Mouse (Mus musculus): ENCODE data around the gene Pik3ap1.
A peak's percentile ranks its signal among the peaks of the same experiment; 100 is the strongest.
"Not testable (repeated sequence)": the region's sequence is repeated elsewhere in the genome, so short reads cannot be mapped to it uniquely, and the experiment has no call there.

Gene Pik3ap1

GRCm38 (mm10) chr19:41384922-41385508 lies at the start of gene Pik3ap1:
Gene Pik3ap1 (minus strand): TSS chr19:41385102.
- peak; percentile 63 for DNase-seq

DNA sequence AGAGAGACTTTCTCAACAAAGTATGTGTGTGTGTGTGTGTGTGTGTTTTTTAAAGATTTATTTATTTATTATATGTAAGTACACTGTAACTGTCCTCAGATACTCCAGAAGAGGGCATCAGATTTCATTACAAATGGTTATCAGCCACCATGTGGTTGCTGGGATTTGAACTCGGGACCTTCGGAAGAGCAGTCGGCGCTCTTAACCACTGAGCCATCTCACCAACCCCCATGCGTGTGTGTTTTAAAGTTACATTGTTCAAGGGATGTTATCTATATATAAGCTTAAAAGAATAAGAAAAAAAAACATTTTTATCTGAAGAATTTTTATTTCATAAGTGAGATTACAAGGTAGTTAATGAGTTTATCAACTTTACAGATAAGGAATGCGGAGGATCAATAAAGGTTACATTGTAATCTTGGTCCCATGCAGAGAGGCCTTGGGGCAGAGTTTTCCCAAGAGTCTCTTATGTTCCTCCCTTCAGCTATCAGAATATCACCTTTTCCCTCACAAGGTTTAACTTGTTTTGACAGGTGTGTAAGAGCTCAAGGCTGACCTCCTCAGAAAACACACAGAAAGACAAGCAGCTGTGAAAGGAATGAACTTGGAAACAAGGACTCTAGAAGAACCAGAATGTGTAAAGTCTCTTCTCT lies 46.7 kb upstream of the Pik3ap1 start:
- not testable (repeated sequence) for DNase-seq

DNA sequence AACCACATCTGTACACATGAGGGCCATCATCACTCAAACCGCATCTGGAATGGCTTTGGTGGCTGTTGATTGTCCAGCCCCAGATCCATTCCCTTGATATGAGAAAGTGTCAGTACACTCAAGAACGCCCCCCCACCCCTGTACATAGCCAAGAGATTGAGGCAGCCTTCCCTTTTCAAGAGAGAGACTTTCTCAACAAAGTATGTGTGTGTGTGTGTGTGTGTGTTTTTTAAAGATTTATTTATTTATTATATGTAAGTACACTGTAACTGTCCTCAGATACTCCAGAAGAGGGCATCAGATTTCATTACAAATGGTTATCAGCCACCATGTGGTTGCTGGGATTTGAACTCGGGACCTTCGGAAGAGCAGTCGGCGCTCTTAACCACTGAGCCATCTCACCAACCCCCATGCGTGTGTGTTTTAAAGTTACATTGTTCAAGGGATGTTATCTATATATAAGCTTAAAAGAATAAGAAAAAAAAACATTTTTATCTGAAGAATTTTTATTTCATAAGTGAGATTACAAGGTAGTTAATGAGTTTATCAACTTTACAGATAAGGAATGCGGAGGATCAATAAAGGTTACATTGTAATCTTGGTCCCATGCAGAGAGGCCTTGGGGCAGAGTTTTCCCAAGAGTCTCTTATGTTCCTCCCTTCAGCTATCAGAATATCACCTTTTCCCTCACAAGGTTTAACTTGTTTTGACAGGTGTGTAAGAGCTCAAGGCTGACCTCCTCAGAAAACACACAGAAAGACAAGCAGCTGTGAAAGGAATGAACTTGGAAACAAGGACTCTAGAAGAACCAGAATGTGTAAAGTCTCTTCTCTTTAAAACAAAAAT lies 41.2 kb upstream of the Pik3ap1 start:
- not testable (repeated sequence) for DNase-seq

GRCm38 (mm10) chr19:41421264-41421663 lies 36.4 kb upstream of the Pik3ap1 start:
- no peak for DNase-seq

- DNase-seq: no peak
Observed at GRCm38 (mm10) chr19:41418786-41419185, 33.9 kb upstream of the Pik3ap1 start.

DNA sequence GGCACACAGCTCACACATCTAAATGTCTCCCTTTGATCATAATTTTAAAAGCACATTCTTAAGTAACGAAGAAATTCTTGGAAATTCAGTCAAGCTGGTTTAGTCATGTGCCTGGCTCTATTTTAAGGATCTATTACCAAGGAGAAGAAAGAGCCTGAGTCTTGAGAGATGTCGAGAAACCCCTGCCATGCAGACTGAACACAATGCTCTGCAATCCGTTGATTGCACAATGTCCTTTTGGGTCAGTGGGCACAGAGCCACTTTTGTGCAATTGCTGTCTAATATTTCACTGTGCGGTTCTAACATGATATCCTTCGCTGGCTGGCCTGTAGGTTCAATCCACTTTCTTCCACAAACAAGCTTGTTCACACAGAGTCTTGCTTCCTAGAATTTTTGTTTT lies 33.1 kb upstream of the Pik3ap1 start:
- DNase-seq: no peak

DNA sequence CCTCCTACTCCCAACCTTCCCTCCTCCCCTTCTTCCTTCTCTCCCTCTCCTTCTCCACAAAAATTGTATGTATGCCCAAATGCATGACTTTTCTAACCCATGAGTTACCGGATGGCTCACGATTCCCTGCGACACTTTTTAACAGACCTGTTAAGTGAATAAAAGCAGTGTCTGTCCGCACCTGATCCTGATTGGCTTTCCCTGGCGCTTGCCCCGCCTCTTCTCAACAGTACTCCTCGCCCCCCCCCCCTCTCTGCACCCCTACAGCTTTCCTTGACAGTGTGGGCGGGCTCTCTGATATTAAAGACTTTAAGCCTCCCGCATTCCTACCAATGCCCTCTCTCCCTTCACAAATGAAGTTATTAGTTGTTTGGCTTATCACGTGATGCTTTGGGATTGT lies 31.3 kb upstream of the Pik3ap1 start:
- no peak for DNase-seq

DNA sequence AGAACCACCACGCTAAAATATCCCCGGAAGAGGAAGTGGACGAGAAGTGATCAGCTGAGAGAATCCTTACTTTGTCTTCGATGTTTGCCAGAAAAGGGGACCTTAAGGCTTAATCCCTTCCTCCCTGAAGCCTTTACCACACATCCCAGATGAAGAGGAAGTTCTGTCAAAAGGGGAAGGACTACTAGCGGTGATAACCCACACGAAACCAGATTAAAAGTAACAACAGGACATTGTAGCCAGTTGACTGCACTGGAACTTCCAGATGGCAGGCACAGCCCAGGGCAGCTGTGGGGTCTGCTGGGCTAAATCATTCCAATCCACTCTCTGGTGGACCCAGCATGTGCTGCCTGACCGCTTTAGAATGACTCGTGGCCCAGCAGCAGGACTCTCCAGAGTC lies 17.7 kb upstream of the Pik3ap1 start:
- no peak for DNase-seq

DNA sequence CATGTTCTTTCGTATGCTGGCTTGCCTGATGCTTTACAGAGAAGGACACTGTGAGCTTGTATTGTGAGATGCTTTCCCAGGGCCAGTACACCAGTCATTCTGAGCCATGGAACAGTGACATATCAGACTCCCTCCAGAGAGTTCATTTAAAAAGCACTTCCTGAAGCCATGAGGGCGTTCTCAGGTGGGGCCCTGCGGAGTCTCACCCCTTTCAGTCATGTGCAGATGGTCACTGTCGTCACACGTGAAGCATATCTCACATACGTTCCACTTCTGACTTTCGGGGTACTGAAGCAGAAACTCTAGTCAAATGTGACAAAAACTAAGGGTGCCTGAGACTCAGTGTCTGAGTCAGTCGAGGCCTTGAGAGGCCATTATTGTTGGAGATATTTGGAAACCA lies 6.0 kb upstream of the Pik3ap1 start:
- no peak for DNase-seq

DNA sequence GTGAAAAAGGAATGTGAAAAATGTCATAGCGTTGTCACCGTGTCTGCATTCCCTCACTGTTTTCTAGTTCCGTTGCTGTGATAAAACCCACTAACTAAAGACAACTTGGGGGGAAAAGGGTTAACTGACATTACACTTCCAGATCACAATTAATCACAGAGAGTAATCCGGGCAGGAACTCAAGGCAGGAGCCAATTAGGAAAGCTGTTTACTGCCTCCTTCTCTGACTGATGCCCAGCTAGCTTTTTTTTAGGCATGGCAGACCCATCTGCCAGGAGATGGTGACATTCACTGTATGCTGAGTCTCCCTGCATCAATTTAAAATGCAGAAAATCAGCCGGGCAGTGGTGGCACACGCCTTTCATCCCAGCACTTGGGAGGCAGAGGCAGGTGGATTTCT lies 4.4 kb upstream of the Pik3ap1 start:
- DNase-seq: no peak

DNA sequence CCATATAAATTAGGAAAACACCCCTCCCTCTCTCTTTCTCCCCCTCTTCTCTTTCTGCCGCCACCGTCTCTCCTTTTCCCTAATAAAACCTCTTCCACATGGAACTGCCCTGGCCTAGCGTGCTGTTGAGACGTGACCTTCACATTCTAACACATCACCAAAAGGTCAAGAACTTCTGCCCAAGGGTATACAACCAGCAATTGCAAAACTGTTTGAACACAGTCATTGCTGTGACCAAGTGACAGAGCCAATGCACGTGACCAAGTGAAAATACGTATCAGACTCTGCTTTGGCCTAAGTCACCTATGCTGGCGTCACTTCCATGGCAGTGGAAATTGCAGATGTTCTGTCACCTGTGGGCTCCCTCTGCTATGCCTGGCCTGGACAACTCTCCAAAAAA lies 3.3 kb upstream of the Pik3ap1 start:
- DNase-seq: no peak

- no peak for DNase-seq
Observed at GRCm38 (mm10) chr19:41387262-41387661, 2.4 kb upstream of the Pik3ap1 start.

GRCm38 (mm10) chr19:41384406-41384851 lies 473 bp downstream of the Pik3ap1 start:
- DNase-seq: peak; percentile 65

GRCm38 (mm10) chr19:41382391-41382978 lies 2.4 kb downstream of the Pik3ap1 start:
- DNase-seq: no peak

- DNase-seq: no peak
Observed at GRCm38 (mm10) chr19:41381581-41382239, 3.2 kb downstream of the Pik3ap1 start.

DNA sequence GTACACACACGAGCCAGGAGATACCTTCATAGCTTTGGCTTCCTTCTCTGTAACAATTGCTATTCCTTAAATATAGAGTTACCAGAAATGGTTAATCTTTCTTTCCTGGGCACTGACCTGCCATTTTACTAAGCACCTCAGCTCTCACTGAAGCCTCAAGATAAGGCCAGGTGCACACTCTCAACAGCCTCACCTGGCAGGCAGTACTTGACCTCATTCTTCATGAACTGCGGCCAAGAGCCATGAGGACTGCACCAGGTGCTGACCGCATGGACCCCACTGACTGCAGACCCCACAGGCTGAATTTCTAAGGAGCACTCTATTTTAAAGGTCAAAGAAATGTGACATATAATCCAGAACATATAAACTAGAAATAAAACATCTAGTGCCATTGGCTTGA lies 5.7 kb downstream of the Pik3ap1 start:
- no peak for DNase-seq

GRCm38 (mm10) chr19:41375791-41376190 lies 9.1 kb downstream of the Pik3ap1 start:
- DNase-seq: no peak

DNA sequence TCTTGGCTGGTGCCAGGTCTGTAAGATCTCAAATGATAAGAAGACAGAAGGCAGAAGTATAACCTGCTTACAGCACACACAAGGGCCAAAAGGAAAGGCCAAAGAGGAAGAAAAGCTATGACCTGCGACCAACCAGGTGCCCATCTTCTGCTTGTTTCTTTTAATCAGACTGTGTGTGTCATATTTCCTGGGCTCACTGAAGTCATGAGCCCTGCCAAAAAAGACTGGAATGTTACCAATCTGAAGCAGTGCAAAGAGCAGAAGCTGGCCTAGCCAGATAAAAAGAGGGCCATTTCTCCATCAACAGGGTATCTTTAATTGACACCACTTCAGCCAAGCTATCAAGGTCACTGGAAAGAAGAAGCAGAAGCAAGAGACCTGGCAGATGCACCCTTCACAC lies 9.8 kb downstream of the Pik3ap1 start:
- no peak for DNase-seq

DNA sequence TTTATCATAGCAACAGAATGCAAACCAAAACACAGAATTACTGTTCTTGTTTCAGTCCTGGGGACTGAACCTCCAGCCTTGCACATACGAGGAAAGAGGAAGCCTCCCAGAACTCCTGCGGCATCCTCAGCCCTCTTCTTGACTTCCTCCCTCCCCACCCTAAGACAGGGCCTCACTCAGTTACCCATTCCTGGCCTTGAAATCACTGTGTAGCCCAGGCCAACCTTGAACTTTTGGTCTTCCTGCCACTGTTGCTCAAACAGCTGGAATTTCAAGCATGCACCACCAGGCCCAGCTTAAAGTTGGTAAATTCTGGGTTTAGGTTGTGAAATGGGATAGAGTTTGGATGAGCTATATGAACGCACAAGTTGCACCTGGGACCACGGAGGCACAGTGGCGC lies 10.2 kb downstream of the Pik3ap1 start:
- no peak for DNase-seq

- DNase-seq: no peak
Observed at GRCm38 (mm10) chr19:41372322-41372721, 12.6 kb downstream of the Pik3ap1 start.

GRCm38 (mm10) chr19:41371373-41371772 lies 13.5 kb downstream of the Pik3ap1 start:
- no peak for DNase-seq

DNA sequence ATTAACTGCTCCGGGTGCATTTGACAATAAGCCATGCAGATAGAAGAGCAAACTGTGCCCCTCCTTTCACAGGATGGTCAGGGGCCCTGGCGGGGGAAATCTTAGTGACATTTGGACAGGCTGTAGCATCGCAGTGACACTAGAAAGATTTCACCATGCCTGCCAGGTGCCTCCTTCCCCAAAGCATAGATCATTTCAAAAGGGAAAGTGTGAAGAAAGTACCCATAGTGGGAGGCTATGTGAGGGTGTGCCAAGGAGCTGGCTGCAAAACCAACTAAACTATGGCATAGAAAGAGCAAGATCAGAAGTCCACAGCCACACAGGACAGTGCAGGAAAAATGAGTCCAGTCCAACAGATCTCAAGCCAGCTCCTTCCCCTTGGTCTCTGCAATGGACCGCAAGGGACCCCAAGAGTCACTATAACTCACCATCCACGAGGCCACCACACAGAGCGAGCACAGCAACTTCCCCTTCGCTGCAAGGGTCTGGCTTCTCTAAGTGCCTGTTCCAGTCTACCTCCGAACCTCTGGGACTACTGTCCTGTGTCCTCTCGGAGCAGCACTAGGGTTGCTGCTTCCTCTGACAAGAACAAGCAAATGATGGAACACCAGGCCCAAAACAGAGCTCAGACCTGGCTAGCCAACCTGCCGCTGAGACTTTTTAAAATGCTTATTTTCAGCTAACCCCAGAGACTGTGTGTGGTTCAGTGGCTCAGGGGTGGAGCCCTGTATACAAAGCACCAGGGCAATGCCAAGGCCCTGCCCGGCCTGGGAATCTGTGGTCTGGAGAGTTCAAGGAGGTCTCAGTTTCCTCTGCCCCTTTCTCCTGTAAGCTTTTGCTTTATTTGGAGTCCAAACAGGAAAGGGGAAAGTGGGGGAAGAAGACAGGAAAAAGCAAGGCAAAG lies 15.1 kb downstream of the Pik3ap1 start:
- DNase-seq: no peak

Data from thymus, postnatal 4 days (tissue).